27 mouse cellular contexts compared by ENCODE assay signal in the genomic region with DNA sequence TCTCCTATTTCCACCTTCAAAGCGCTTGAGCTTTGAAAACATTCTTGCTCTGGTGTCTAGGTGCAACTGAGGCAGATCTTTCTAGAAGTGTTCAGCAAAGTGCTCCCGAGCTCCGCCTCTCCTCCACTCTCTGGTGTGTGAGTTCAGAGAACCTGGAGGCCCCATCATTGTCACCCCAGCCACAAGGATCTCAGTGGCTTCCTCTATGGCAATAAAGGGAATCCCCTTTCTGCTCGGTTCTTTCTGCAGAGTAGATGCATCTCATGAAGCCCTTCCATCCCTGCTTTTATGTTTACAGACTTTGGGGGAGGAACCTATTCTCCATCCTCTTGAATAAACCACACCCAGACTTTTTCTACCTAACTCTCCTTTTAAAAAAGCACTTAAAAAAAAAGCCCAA.
A peak's percentile ranks its signal among the peaks of the same experiment; 100 is the strongest.
DNase-seq lines count a peak whose midpoint lies in the region; ATAC-seq lines count a peak whose summit lies in the region.
"Had no signal": no experiment of that assay in that cellular context is flagged by ENCODE, and none has a peak within 500 bp of the region (broad histone marks: within the 10 kb centered on the region; RNA-seq: fewer than 3 reads in every experiment).

No protein-coding gene starts in this region.

- no peak overlapping the region for H3K4me2 ChIP-seq in embryonic facial prominence, embryonic 11.5 days (ENCODE audit: low read depth, low read length)
- H3K4me2 ChIP-seq in forebrain, embryonic 12.5 days = no peak overlapping the region
- H3K4me2 ChIP-seq: limb, embryonic 13.5 days; liver, embryonic 11.5 days; lung, embryonic 15.5 days; midbrain, embryonic 13.5 days had no signal

- 0 out of 2 replicates have a peak overlapping the region, but pooled peaks have one; percentile 20 for H3K27ac ChIP-seq in embryonic facial prominence, embryonic 11.5 days (replicated peaks; ENCODE audit: low read depth, low read length)
- no peak overlapping the region for H3K27ac ChIP-seq in embryonic facial prominence, embryonic 10.5 days (replicated peaks)
- H3K27ac ChIP-seq in limb, embryonic 10.5 days = peak overlapping the region; percentile 56; the same call in 1 of the 2 replicates
- H3K27ac ChIP-seq in forebrain, embryonic 12.5 days = no peak overlapping the region
- H3K27ac ChIP-seq: left cerebral cortex, adult 2 months; limb, embryonic 13.5 days; lung, embryonic 15.5 days; midbrain, embryonic 13.5 days had no signal

- WGBS in embryonic facial prominence, embryonic 11.5 days = 90% methylated on average over 4 of the region's 4 CpGs
- WGBS in embryonic facial prominence, embryonic 10.5 days = 83% methylated on average over 4 of the region's 4 CpGs
- WGBS in limb, embryonic 10.5 days = 79% methylated on average over 4 of the region's 4 CpGs
- WGBS in forebrain, embryonic 12.5 days = 88% methylated on average over 4 of the region's 4 CpGs

- H3K4me1 ChIP-seq in embryonic facial prominence, embryonic 11.5 days (ENCODE audit: control insufficient read depth, insufficient read depth, low read length) = peaks cover 12% of the 10 kb centered on the region; the same call in 1 of the 2 replicates
- peaks cover 55% of the 10 kb centered on the region for H3K4me1 ChIP-seq in embryonic facial prominence, embryonic 10.5 days
- H3K4me1 ChIP-seq in limb, embryonic 10.5 days = peaks cover 63% of the 10 kb centered on the region
- H3K4me1 ChIP-seq in forebrain, embryonic 12.5 days = peaks cover 8% of the 10 kb centered on the region
- H3K4me1 ChIP-seq: megakaryocyte, embryonic 14.5 days had no signal

- no peaks in the 10 kb centered on the region for H3K27me3 ChIP-seq in embryonic facial prominence, embryonic 11.5 days (ENCODE audit: control insufficient read depth, insufficient read depth, low read length)
- H3K27me3 ChIP-seq in embryonic facial prominence, embryonic 10.5 days (replicated peaks; ENCODE audit: low read depth, poor library complexity, severe bottlenecking) = 0 out of 2 replicates have a peak, but pooled peaks cover 5% of the 10 kb centered on the region
- H3K27me3 ChIP-seq in limb, embryonic 10.5 days (ENCODE audit: low read depth, poor library complexity, severe bottlenecking) = no peaks in the 10 kb centered on the region
- peaks cover 12% of the 10 kb centered on the region; the same call in 1 of the 2 replicates for H3K27me3 ChIP-seq in forebrain, embryonic 12.5 days
- H3K27me3 ChIP-seq: lung, embryonic 15.5 days; megakaryocyte, embryonic 14.5 days; midbrain, embryonic 13.5 days had no signal

- no peak for ATAC-seq in embryonic facial prominence, embryonic 11.5 days (replicated peaks; ENCODE audit: insufficient number of reproducible peaks, low FRiP score, low TSS enrichment, low read depth)
- no peak for ATAC-seq in forebrain, embryonic 12.5 days (ENCODE audit: low FRiP score)
- ATAC-seq: forebrain, postnatal 0 days; hindbrain, embryonic 16.5 days; intestine, postnatal 0 days; midbrain, embryonic 13.5 days had no signal

- no peaks in the 10 kb centered on the region for H3K9me3 ChIP-seq in embryonic facial prominence, embryonic 11.5 days (replicated peaks; ENCODE audit: control insufficient read depth, low read length)
- no peaks in the 10 kb centered on the region for H3K9me3 ChIP-seq in embryonic facial prominence, embryonic 10.5 days
- H3K9me3 ChIP-seq in limb, embryonic 10.5 days (replicated peaks) = no peaks in the 10 kb centered on the region
- H3K9me3 ChIP-seq in forebrain, embryonic 12.5 days = no peaks in the 10 kb centered on the region
- H3K9me3 ChIP-seq: limb, embryonic 13.5 days; lung, embryonic 15.5 days; midbrain, embryonic 13.5 days had no signal

- DNase-seq in embryonic facial prominence, embryonic 11.5 days (ENCODE audit: low spot score) = no peak
- DNase-seq in embryonic facial prominence, embryonic 10.5 days (ENCODE audit: low spot score) = no peak
- peak; percentile 51 for DNase-seq in T-cell, adult 2 months (ENCODE audit: low spot score)
- no peak for DNase-seq in limb, embryonic 10.5 days (ENCODE audit: low spot score)
- DNase-seq in thymus, postnatal 4 days = peak; percentile 33
- DNase-seq in layer of hippocampus, adult 18-20 months (ENCODE audit: low spot score in 2 of 2) = no peak
- DNase-seq in layer of hippocampus, adult 11-12 months (ENCODE audit: low spot score) = no peak
- DNase-seq: adrenal gland, postnatal 10 days; cerebellum, adult 8-10 months; cerebellum, postnatal 36 days; embryo, embryonic 11 days; forebrain, postnatal 0 days; kidney, adult 9 months; kidney, postnatal 10 days; lung, postnatal 4 days; right cerebral cortex, postnatal 25 days; spleen, adult 18-20 months had no signal

- H3K4me3 ChIP-seq in embryonic facial prominence, embryonic 11.5 days (ENCODE audit: low read depth, low read length) = no peak overlapping the region
- no peak overlapping the region for H3K4me3 ChIP-seq in embryonic facial prominence, embryonic 10.5 days
- no peak overlapping the region for H3K4me3 ChIP-seq in limb, embryonic 10.5 days
- H3K4me3 ChIP-seq in forebrain, embryonic 12.5 days (replicated peaks) = no peak overlapping the region
- H3K4me3 ChIP-seq: erythroblast, embryonic 14.5 days; left cerebral cortex, adult 2 months; limb, embryonic 13.5 days; lung, embryonic 15.5 days; megakaryocyte, embryonic 14.5 days; midbrain, embryonic 13.5 days had no signal

- H3K36me3 ChIP-seq in embryonic facial prominence, embryonic 11.5 days (replicated peaks; ENCODE audit: control insufficient read depth, insufficient read depth, low read depth, low read length) = no peaks in the 10 kb centered on the region
- no peaks in the 10 kb centered on the region for H3K36me3 ChIP-seq in embryonic facial prominence, embryonic 10.5 days (replicated peaks)
- H3K36me3 ChIP-seq in limb, embryonic 10.5 days = no peaks in the 10 kb centered on the region
- H3K36me3 ChIP-seq in forebrain, embryonic 12.5 days (replicated peaks) = no peaks in the 10 kb centered on the region
- H3K36me3 ChIP-seq: limb, embryonic 13.5 days; lung, embryonic 15.5 days; midbrain, embryonic 13.5 days had no signal

- H3K9ac ChIP-seq in embryonic facial prominence, embryonic 11.5 days (replicated peaks; ENCODE audit: low read length) = no peak overlapping the region
- no peak overlapping the region for H3K9ac ChIP-seq in forebrain, embryonic 12.5 days
- H3K9ac ChIP-seq: forebrain, postnatal 0 days; limb, embryonic 13.5 days; lung, embryonic 15.5 days; midbrain, embryonic 13.5 days had no signal

Comparison
In these comparisons a context has a peak if more than half of its experiments do, and no peak if none do; other contexts are left out.
1. H3K27ac ChIP-seq: peak in embryonic facial prominence, embryonic 11.5 days (single experiment) and limb, embryonic 10.5 days (single experiment); none in embryonic facial prominence, embryonic 10.5 days (single experiment) and forebrain, embryonic 12.5 days (single experiment).
2. DNase-seq: peak in T-cell, adult 2 months (single experiment) and thymus, postnatal 4 days (single experiment); none in embryonic facial prominence, embryonic 11.5 days (single experiment), embryonic facial prominence, embryonic 10.5 days (single experiment), limb, embryonic 10.5 days (single experiment), layer of hippocampus, adult 18-20 months (0 of 2) and layer of hippocampus, adult 11-12 months (single experiment).